Mouse (Mus musculus): ENCODE measurements around the gene Dock8.

Dock8 gene

DNA sequence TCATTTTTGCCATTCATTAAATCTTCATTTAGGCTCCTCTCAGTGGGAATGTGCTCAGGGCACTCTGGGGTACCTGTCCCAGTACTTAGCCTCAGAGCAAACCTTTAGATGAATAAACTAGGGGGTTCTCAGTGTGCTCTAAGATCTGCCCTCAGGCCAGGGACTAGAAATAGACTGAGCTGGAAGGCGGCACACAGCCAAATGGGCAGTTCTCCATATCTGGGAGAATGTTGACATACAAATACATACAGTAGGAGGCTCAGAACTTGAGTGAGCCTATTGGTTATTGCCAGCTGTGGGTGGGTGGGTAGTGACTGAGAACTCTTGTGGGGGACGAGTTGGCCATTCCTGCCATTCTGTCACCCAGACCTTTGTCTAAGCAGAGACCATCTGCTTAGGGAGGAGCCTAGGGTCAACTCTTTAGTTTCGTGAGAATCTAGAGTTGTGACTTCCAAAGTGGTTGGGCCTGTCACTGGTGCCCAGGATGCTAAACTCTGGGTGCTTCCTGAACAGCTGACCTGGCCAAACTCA, 252.3 kb downstream of the Dock8 start:
- DNase-seq (ENCODE audit: low spot score in 2 of 2): no peak
